Mouse (Mus musculus) myocyte (in vitro differentiated cells): ENCODE measurements around the gene Ttc39b.

Source experiments
- MAX ChIP-seq: IDR thresholded peaks from one replicate; pipeline ENCODE4 v1.6.1; 2011; ENCODE audit warnings: low read depth, mild to moderate bottlenecking, control low read depth
- POLR2A ChIP-seq: IDR thresholded peaks from one replicate; pipeline ENCODE4 v1.6.1; 2011; ENCODE audit warnings: low read depth, mild to moderate bottlenecking, control low read depth, moderate library complexity; ENCODE audit not compliant: insufficient read length
- TCF12 ChIP-seq: IDR thresholded peaks from one replicate; pipeline ENCODE4 v1.6.1; 2011; ENCODE audit warnings: mild to moderate bottlenecking, control low read depth; ENCODE audit not compliant: poor library complexity, insufficient read depth, severe bottlenecking

- TF ChIP-seq POLR2A (no peak), MAX (no peak), TCF12 (no peak)
These were observed 703 bp downstream of the Ttc39b start for GRCm38 (mm10) chr4:83323201-83323903.
